Mouse (Mus musculus) midbrain, embryonic 16.5 days (tissue): Measurements from ENCODE around the gene Edem2. TPM values are rescaled to one million over a fixed set of nuclear protein-coding genes. Genes with fewer than 3 reads are reported as not detected.

Experiments used
- ATAC-seq: fragments of 200-750 bp; cut with Nextera tagmentation; 2 replicates; pipeline ENCODE4 v1.8.0; 2017; ENCODE audit warnings: moderate TSS enrichment
- H3K27ac ChIP-seq: fragments of 300-500 bp; sonication (generic); 2 replicates; pipeline ENCODE4 v1.5.1; 2014; ENCODE audit warnings: mild to moderate bottlenecking, low read length, mixed read lengths
- H3K27me3 ChIP-seq: fragments of 300-500 bp; sonication (generic); 2 replicates; pipeline ENCODE4 v1.6.1; 2014; ENCODE audit warnings: low read depth, low read length, mixed read lengths; ENCODE audit not compliant: control insufficient read depth, insufficient read depth
- H3K36me3 ChIP-seq: fragments of 300-500 bp; sonication (generic); 2 replicates; pipeline ENCODE4 v1.6.1; 2014; ENCODE audit warnings: mild to moderate bottlenecking, low read length, moderate library complexity, mixed read lengths; ENCODE audit not compliant: control insufficient read depth, insufficient read depth
- H3K4me1 ChIP-seq: fragments of 300-500 bp; sonication (generic); 2 replicates; pipeline ENCODE4 v1.6.1; 2014; ENCODE audit warnings: mild to moderate bottlenecking, low read length, mixed read lengths; ENCODE audit not compliant: control insufficient read depth, insufficient read depth
- H3K4me2 ChIP-seq: fragments of 300-500 bp; sonication (generic); 2 replicates; pipeline ENCODE4 v1.6.1; 2014; ENCODE audit warnings: mild to moderate bottlenecking, low read length, mixed read lengths
- H3K4me3 ChIP-seq: fragments of 300-500 bp; sonication (generic); 2 replicates; pipeline ENCODE4 v1.5.1; 2014; ENCODE audit warnings: low read depth, mild to moderate bottlenecking, low read length, moderate library complexity, mixed read lengths
- H3K9ac ChIP-seq: fragments of 300-500 bp; sonication (generic); 2 replicates; pipeline ENCODE4 v1.6.1; 2014; ENCODE audit warnings: low read depth, low read length, mixed read lengths
- H3K9me3 ChIP-seq: fragments of 300-500 bp; sonication (generic); replicated peaks from 2 replicates; pipeline ENCODE4 v1.6.1; 2014; ENCODE audit warnings: mild to moderate bottlenecking, low read length, mixed read lengths; ENCODE audit not compliant: control insufficient read depth, poor library complexity, severe bottlenecking
- WGBS: fragments of 180-500 bp; shearing (Covaris S2); extraction: QIAGEN DNeasy Blood & Tissue Kit; methylation state at CpG from one replicate; pipeline ENCODE4 v1.1.7; 2014; 5-methylcytosine and 5-hydroxymethylcytosine counted together
- polyA plus RNA-seq: library from polyadenylated mRNA; unstranded; fragments of >200 nt; fragmentation: Nextera tagmentation; extraction: Ambion mirVana; gene quantifications from 2 replicates; pipeline ENCODE4 v1.2.1, GENCODE M21; 2015

Edem2 gene
- polyA plus RNA-seq, 1 experiment from 2014 or later: 46.3 TPM

DNA sequence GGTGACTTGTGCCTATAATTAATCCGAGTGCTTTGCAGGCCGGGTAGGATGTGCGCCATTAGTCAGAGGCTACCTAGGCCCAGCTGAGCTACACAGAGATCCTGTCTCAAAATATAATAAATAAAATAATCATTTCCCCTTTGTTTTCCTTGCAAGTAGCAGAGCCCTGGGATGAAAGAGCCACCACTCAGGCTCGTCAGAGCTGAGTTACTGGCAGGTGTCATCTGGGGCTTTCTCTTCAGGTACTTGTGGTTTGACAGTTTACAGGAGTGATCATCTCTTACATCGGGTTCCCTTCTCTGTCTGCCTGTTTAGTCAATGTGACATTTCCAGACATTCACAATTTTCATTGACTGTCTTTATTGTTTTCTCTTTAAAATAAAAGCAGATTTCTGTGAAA, 42.7 kb downstream of the Edem2 start:
- 84% methylated on average over 5 of the region's 5 CpGs for WGBS
- no peak overlapping the region for H3K4me2 ChIP-seq

DNA sequence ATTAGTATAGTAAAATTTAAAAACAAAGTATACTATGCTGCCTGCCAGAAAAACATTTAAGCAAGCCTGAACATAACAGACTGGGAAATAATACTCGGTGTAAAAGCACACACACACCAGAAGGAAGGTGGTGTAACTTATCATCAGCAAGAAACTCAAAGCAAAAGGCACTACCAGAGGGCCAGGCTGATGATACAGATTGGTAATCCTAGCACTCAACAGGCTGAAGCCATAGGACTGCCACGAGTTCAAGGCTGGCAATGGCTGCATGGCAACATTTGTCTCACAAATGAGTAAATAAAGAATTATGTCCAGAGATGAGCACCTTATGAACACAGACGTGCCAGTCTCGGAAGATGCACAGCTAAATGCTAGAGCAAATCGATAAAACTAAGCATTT, 45.5 kb downstream of the Edem2 start:
- ATAC-seq: no peak
- no peak overlapping the region for H3K27ac ChIP-seq
- H3K4me3 ChIP-seq: no peak overlapping the region
- no peaks in the 10 kb centered on the region for H3K27me3 ChIP-seq
- WGBS: 96% methylated on average over 5 of the region's 5 CpGs
- no peaks in the 10 kb centered on the region for H3K36me3 ChIP-seq
- no peaks in the 10 kb centered on the region for H3K4me1 ChIP-seq
- H3K9me3 ChIP-seq: no peaks in the 10 kb centered on the region
- H3K9ac ChIP-seq: no peak overlapping the region
- H3K4me2 ChIP-seq: no peak overlapping the region

More for the DNA sequence above, 42.7 kb downstream of the Edem2 start:
- ATAC-seq: no peak
- Histone ChIP-seq H3K27me3 (no peaks in the 10 kb centered on the region), H3K27ac (no peak overlapping the region), H3K36me3 (no peaks in the 10 kb centered on the region), H3K4me3 (no peak overlapping the region), H3K4me1 (peaks cover 14% of the 10 kb centered on the region), H3K9ac (no peak overlapping the region), H3K9me3 (no peaks in the 10 kb centered on the region)

DNA sequence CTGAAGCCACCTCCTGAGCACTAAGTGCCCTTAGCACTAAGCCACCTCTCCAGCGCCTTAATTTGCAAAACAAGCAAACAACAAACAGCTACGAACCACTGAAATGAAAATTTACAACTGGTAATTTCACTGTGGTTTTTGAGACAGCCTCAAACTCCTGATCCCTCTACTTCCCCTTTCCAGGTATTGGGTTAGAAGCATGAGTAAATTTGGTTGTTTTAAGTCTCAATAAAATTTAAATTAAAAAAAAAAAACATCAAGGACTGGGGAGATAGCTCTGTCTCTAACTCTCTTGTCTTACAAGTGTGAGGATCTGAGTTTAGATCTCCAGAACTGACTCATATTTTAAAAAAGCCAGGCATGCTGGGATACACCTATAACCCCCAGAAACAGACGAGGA, 46.1 kb downstream of the Edem2 start:
- Histone ChIP-seq H3K27ac (no peak overlapping the region), H3K4me3 (no peak overlapping the region), H3K9ac (no peak overlapping the region), H3K9me3 (no peaks in the 10 kb centered on the region), H3K4me1 (no peaks in the 10 kb centered on the region), H3K4me2 (no peak overlapping the region), H3K36me3 (no peaks in the 10 kb centered on the region), H3K27me3 (no peaks in the 10 kb centered on the region)
- ATAC-seq: no peak
- 71% methylated on average over 3 of the region's 3 CpGs for WGBS

DNA sequence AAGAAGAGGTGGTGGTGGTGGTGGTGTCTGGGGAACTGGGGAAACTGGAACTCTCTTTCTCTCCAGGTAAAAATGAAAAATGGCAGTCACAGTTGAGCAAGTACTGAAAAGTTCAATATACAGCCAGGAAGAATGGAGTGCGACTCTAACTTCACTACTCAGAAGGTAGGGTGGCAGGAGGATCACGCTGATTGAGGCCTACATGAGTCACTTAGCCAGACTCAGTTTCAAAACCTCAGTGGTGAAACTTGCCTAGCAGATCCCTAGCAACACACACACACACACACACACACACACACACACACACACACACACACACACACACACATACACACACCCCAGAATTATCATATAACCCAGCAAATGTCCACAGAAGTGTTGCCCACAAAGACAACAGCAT, 47.4 kb downstream of the Edem2 start:
- Histone ChIP-seq H3K36me3 (no peaks in the 10 kb centered on the region), H3K4me1 (no peaks in the 10 kb centered on the region), H3K4me2 (no peak overlapping the region), H3K9me3 (no peaks in the 10 kb centered on the region), H3K27me3 (no peaks in the 10 kb centered on the region), H3K27ac (no peak overlapping the region), H3K9ac (no peak overlapping the region), H3K4me3 (no peak overlapping the region)
- WGBS: 88% methylated on average over 2 of the region's 2 CpGs
- no peak for ATAC-seq

DNA sequence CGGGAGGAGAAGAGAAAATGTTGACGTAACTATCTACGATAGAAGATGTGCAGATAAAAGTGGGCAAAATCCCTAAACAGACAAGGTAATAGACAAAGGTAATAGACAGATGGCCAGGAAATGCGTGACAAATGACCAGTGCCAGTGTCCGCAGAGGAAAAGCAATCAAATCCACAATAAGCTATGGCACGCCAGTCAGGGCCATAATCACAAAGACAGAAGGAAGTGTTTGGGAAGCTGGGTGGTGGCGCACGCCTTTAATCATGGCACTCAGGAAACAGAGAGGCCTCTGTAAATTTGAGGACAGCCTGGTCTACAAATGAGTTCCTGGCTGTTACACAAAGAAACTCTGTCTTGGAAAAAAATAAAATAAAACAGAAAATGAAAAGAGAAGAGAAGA, 48.1 kb downstream of the Edem2 start:
- 77% methylated on average over 8 of the region's 8 CpGs for WGBS
- no peaks in the 10 kb centered on the region for H3K4me1 ChIP-seq
- no peak overlapping the region for H3K4me2 ChIP-seq
- H3K9me3 ChIP-seq: no peaks in the 10 kb centered on the region
- H3K9ac ChIP-seq: no peak overlapping the region
- H3K27me3 ChIP-seq: no peaks in the 10 kb centered on the region
- no peaks in the 10 kb centered on the region for H3K36me3 ChIP-seq
- no peak for ATAC-seq
- no peak overlapping the region for H3K4me3 ChIP-seq
- H3K27ac ChIP-seq: no peak overlapping the region

DNA sequence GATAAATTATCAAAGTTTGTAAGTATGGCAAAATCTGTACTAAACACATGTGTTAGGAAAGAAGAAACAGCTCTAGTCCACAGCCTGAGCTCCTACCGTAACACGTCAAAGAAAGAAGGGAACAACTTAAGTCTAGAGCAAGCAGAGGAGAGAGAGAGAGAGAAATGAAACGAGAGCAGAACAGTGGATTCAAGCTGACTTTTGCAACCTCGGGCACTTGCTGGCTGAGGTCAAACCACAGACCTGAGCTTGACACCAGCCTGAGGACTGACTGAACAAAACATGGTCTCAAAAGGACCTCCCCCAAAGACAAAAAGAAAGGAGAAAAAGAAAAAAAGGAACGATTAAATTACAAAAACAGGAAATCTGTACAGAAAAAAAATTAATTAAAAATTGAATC, 48.7 kb downstream of the Edem2 start:
- no peak overlapping the region for H3K9ac ChIP-seq
- no peak overlapping the region for H3K4me2 ChIP-seq
- 0 out of 2 replicates have a peak, but pooled peaks cover under 1% of the 10 kb centered on the region for H3K4me1 ChIP-seq
- WGBS: 79% methylated on average over 5 of the region's 5 CpGs
- no peaks in the 10 kb centered on the region for H3K36me3 ChIP-seq
- no peaks in the 10 kb centered on the region for H3K27me3 ChIP-seq
- H3K9me3 ChIP-seq: no peaks in the 10 kb centered on the region
- no peak for ATAC-seq
- no peak overlapping the region for H3K4me3 ChIP-seq
- H3K27ac ChIP-seq: no peak overlapping the region

DNA sequence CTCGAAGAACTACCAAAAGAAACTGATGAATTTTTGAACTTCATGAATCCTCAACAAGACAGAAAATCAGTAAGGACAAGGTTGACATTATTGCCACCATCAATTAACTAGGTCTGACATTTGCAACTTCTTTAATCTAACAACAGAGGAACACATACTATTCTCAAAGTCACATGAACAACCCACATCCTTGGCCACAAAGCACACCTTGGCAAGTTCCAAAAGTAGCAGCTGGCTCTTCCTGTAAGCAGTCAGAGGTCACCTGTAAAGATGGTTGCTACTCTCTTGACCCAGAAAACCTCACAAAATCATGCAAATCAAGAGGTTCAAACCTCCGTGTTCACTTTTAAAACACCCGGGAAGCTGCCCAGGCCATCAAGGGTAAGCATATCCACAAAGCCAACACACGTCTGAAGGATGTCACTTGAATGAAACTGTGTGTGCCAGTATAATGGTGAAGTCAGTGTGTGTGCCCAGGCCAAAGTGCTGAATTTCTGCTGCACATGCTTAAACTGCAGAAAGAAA, 49.6 kb downstream of the Edem2 start:
- no peaks in the 10 kb centered on the region for H3K9me3 ChIP-seq
- no peak overlapping the region for H3K4me3 ChIP-seq
- H3K9ac ChIP-seq: no peak overlapping the region
- H3K4me2 ChIP-seq: no peak overlapping the region
- no peak for ATAC-seq
- H3K36me3 ChIP-seq: no peaks in the 10 kb centered on the region
- H3K4me1 ChIP-seq: peaks cover 3% of the 10 kb centered on the region; the same call in 1 of the 2 replicates
- WGBS: 94% methylated on average over 4 of the region's 4 CpGs
- H3K27ac ChIP-seq: no peak overlapping the region
- H3K27me3 ChIP-seq: no peaks in the 10 kb centered on the region

DNA sequence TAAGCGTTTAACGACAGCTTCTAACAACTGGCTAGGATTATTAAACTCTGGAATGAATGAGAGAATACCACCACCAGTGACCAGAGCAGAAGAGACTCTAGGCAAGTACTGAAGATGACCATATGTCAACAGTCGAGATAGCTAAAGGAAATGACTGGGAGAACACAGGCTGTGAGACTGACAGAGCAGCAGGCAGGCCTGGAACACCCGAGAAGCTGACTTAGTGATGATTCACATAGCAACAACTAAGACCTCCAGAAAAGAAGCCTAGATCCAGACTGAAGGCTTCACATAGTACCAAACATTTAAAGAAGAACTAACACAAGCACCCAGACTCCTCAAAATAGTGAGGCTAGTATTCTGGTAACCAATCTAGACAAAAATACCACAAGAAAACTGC, 54.2 kb downstream of the Edem2 start:
- no peaks in the 10 kb centered on the region for H3K9me3 ChIP-seq
- WGBS: 68% methylated on average over 4 of the region's 4 CpGs
- no peak overlapping the region for H3K4me2 ChIP-seq
- no peak overlapping the region for H3K4me3 ChIP-seq
- peaks cover 8% of the 10 kb centered on the region; the same call in 1 of the 2 replicates for H3K36me3 ChIP-seq
- H3K27me3 ChIP-seq: no peaks in the 10 kb centered on the region
- no peak for ATAC-seq
- H3K4me1 ChIP-seq: peaks cover 3% of the 10 kb centered on the region; the same call in 1 of the 2 replicates
- no peak overlapping the region for H3K9ac ChIP-seq
- no peak overlapping the region for H3K27ac ChIP-seq

DNA sequence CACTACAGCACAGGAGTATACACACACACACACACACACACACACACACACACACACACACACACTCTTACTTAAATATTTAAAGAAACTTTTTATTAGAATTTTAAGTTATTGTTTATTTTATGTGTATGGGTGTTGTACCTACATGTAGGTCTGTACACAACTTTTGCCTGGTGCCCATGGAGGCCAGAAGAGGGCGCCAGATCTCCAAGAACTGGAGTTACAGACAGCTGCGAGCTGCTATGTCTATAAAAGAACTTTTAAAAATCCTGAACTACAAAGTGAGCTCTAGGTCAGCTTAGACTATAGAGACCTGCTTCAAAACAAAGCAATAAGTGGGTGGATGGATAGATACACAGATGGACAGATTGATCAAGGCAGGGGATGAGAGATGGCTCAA, 55.7 kb downstream of the Edem2 start:
- ATAC-seq: no peak
- Histone ChIP-seq H3K4me3 (no peak overlapping the region), H3K27me3 (no peaks in the 10 kb centered on the region), H3K4me2 (no peak overlapping the region), H3K4me1 (peaks cover 3% of the 10 kb centered on the region; the same call in 1 of the 2 replicates), H3K9me3 (no peaks in the 10 kb centered on the region), H3K36me3 (peaks cover 9% of the 10 kb centered on the region; the same call in 1 of the 2 replicates), H3K9ac (no peak overlapping the region), H3K27ac (no peak overlapping the region)
- 14% methylated on average over 2 of the region's 2 CpGs for WGBS
